Mouse (Mus musculus): ENCODE measurements around the gene Armh1. TPM values are rescaled to one million over a fixed set of nuclear protein-coding genes. Genes with fewer than 3 reads are reported as not detected.

The Armh1 gene
- not detected for polyA plus RNA-seq (2017; shearing (Covaris generic))

DNA sequence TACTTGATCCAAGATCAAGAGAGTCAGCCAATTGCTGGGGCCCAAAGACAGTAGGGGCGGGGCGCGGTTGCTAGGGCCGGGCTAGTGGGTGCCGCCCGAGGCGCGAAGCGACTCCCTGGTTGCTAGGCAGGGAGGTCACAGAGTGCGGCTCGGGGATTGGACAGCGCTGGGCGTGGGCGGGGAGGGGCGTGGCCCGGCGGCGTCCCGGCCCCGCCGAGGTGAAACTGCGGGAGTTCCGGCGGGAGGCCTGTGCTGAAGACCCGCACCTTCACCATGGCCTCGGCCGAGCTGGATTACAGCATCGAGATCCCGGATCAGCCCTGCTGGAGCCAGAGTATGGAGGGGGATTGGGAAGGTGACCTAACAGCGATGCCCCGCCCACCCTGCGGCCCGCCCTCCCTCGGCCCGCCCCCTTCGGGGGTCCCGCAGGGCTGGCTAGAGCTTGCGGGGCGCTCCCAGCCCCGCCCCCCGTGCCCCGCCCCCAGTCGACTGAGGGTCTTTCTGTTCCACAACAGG, at the start of gene Armh1, which contains the start of gene Tmem53:
Armh1 (minus strand) TSS at position 325 of the 516 bp plus-strand sequence.
Tmem53 (plus strand) TSS at position 151 of the 516 bp plus-strand sequence.

DNA sequence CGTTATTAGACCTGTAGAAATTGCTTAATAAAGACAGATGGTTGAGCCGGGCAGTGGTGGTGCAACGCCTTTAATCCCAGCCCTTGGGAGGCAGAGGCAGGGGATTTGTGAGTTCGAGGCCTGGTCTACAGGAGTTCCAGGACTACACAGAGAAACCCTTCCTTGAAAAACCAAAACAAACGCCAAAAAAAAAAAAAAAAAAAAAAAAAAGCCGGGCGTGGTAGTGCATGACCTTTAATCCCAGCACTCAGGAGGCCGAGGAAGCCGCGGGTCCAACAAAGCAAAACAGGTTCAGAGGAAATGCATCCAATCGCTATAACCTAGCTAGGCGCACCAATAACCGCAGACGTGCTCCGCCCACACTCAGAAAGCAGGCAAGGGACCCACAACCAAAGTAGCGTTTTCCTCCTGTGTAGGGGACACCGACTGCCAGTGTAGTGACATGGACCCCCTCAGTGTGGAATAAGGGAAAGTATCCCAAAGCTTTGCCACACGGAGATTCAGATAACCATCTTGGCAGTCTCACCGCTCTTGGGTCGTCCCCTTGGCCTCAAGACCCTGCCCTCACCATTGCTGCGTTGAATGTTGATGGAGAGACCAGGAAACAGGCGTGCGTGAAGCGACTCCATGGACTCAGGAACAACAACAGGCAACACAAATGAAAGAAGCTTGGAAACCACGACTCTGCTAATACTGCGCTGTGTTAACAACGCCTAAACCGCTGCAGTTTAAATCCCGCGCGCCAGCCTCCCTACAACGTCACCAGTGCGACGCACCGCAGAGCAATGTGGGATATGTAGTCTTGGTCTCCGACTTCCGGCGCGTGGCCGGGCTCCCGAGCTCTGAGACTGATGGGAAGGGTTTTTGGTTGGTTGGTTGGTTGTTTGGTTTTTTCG, 69.8 kb downstream of the Armh1 start, which contains the start of gene Kif2c:
Kif2c (minus strand) TSS at position 777 of the 896 bp plus-strand sequence.

Other genes with a start within 250 kb of the Armh1 start
- 32.6 TPM for gene Eif2b3, start 232.7 kb downstream of the Armh1 start, polyA plus RNA-seq (2017; shearing (Covaris generic))
- gene Ptch2, start 156.1 kb downstream of the Armh1 start, polyA plus RNA-seq (2017; shearing (Covaris generic)) = not detected
- gene Btbd19, start 126.4 kb downstream of the Armh1 start, polyA plus RNA-seq (2017; shearing (Covaris generic)) = 41.1 TPM
- gene Tctex1d4, start 125.3 kb downstream of the Armh1 start, polyA plus RNA-seq (2017; shearing (Covaris generic)) = 2.5 TPM
- gene Plk3, start 118.2 kb downstream of the Armh1 start, polyA plus RNA-seq (2017; shearing (Covaris generic)) = 40.8 TPM
- gene Rps8, start 95.9 kb downstream of the Armh1 start, polyA plus RNA-seq (2017; shearing (Covaris generic)) = 482 TPM
- 1.2 TPM for gene Kif2c, start 69.5 kb downstream of the Armh1 start, polyA plus RNA-seq (2017; shearing (Covaris generic))
- 0.59 TPM for gene Tmem53, start 174 bp downstream of the Armh1 start, polyA plus RNA-seq (2017; shearing (Covaris generic))
- 136 TPM for gene Rnf220, start 244.9 kb upstream of the Armh1 start, polyA plus RNA-seq (2017; shearing (Covaris generic))

Measured in CD4-positive, CD25-positive, alpha-beta regulatory T cell (primary cell).